Mouse (Mus musculus) gastrocnemius, postnatal 14 days (tissue): ENCODE data around the gene Psap. TPM values are rescaled to one million over a fixed set of nuclear protein-coding genes. Genes with fewer than 3 reads are reported as not detected.
A peak's percentile ranks its signal among the peaks of the same experiment; 100 is the strongest.

Experiments
- DNase-seq: peaks from one replicate; pipeline ENCODE4 v3.0.0; 2021; ENCODE audit warnings: mixed read lengths
- intact Hi-C: fragments of 180-260 bp; cut with DNase I; formaldehyde crosslinking; loops from one replicate; pipeline ENCODE4 v1.15.1; 2025; ENCODE audit warnings: low total_unique reads
- total RNA-seq, 2 experiments: library from RNA; stranded (reverse); gene quantifications; 2 replicates each; pipeline ENCODE4 v1.2.3; 2021

The Psap gene
- total RNA-seq, 2 experiments from 2014 or later = 419 to 467 TPM

GRCm38 (mm10) chr10:60260557-60261294 lies 16.7 kb upstream of the Psap start:
- DNase-seq = no peak
- intact Hi-C loops = no loop called here

GRCm38 (mm10) chr10:60261530-60261929 lies 15.9 kb upstream of the Psap start:
- no peak for DNase-seq
- intact Hi-C loops = no loop called here

DNA sequence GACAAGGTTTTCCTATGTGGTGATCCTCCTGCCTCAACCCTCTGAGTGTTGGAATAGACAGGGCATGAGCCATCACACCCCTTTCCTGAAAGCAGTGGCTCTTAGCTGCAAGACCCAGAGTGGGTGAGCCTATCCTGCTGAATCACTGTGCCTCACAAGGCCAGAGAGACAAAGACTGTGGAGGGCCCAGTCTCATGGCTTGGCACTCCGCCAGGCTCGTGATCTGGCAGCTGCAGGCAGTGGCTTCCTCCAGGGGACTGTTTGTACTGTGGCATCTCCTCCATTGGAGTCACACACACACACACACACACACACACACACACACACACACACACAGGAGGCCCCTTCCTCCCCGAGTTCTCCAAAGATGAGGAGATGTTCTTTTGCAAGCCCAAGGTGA lies 15.0 kb upstream of the Psap start:
- peak; percentile 86 for DNase-seq
- intact Hi-C loops = no loop called here

GRCm38 (mm10) chr10:60263351-60263750 lies 14.1 kb upstream of the Psap start:
- DNase-seq = no peak
- intact Hi-C loops = no loop called here

DNA sequence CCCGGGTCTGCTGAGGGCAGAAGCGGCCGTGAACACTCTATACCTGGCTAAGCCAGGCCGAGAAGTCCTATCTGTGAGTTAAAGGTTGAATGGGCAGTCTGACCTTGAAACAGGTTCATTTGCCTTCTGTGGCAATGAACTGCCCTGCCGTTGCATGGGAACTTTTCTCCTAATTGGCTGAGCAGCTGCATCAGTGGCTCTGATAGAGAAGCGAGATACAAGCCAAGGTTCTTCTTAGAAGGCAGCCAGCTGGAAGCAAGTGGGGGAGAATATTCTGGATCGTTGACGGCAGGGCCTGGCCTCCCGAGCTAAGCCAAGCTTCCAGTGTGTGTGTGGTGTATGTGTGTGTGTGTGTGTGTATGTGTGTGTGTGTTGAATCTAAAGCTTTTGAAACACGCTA lies 12.2 kb upstream of the Psap start:
- intact Hi-C loops = no loop called here
- peak; percentile 72 for DNase-seq

GRCm38 (mm10) chr10:60266842-60267401 lies 10.5 kb upstream of the Psap start:
- intact Hi-C loops = no loop called here
- DNase-seq = no peak

DNA sequence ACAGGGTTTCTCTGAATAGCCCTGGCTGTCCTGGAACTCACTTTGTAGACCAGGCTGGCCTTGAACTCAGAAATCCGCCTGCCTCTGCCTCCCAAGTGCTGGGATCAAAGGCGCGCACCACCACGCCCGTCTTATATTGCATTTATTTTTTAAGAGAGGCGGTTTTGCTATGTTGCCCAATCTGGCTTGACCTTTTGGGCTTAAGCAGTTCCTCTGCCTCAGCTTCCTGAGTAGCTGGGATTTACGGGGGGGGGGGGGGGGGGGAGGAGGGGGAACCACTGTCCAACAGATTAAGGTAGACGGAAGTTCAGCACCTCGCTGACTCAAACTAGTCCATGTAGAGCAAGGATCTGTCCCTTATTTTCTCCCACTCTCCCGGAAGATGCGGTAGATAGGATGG lies 8.7 kb upstream of the Psap start:
- intact Hi-C loops = no loop called here

GRCm38 (mm10) chr10:60269141-60270064 lies 8.0 kb upstream of the Psap start:
- intact Hi-C loops = no loop called here
- DNase-seq = no peak

More for the DNA sequence above, 8.7 kb upstream of the Psap start:
- DNase-seq = no peak

DNA sequence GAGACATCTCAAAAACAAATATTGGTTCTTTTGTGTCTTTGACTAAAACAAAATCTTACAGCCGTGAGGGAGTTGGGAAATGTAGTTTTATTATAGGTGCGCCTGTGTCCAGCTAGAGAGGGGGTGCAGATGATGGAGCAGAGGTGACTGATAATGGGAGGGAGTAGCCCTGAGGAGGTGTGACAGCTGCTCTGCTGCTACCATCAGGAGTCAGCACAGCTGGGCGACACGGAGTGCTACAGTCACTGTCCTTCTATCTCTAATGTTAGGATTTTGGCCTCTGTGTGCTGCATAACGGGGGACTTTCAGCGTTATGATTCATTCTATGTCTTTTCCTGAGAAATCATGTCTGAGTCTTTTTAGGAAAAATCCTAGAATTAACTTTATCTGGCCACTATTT lies 6.4 kb upstream of the Psap start:
- no peak for DNase-seq
- intact Hi-C loops = no loop called here

- intact Hi-C loops = no loop called here
- DNase-seq = no peak
Observed at GRCm38 (mm10) chr10:60272241-60272640, 5.2 kb upstream of the Psap start.

DNA sequence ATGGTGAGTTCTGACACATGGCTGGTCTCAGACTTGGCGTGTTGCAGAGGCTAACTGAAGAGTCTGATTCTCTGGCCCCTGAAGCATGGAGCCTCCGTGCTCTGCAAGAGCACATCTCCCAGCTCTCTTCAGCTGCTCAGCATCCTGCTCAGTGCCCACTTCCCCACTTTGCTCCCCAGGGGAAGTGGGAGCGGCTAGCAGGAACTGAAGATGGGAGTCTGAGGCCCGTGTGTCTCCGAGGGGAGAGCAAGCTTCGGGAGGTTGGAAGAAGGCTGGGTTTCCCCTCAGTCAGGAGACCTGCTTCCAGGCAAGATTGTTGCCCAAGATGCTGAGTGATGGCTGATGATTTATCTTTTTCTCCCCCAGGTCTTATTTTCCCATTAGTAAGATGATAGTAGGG lies 4.0 kb upstream of the Psap start:
- DNase-seq = no peak

DNA sequence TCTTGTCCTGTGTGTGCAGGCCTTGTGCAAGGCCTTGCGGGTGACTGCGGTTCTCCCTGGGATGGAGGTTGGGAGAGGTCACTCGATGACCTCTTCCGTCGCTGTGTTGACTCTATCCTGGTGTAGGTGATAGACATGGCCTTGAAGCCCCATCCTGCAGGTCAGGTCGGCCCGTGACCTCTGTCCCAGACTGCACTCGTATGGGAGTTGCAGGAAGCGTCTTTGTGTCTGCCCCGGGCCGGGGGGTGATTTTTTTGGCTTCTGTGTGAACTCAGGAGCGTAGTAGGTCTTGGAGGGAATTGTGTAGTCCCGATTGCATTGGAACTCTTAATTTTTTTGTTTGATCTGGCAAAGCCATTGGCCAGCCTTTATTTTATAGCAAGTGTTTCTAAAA lies 576 bp downstream of the Psap start:
- intact Hi-C loops = no loop called here
- DNase-seq = no peak

More for the DNA sequence above, 4.0 kb upstream of the Psap start:
- intact Hi-C loops = no loop called here

GRCm38 (mm10) chr10:60278786-60279185 lies 1.4 kb downstream of the Psap start:
- DNase-seq = no peak
- intact Hi-C loops = no loop called here

- intact Hi-C loops = no loop called here
- DNase-seq = no peak
Observed at GRCm38 (mm10) chr10:60279290-60279940, 2.0 kb downstream of the Psap start.

- DNase-seq = peak; percentile 63
- intact Hi-C loops = no loop called here
Observed at GRCm38 (mm10) chr10:60279941-60280301, 2.5 kb downstream of the Psap start.

GRCm38 (mm10) chr10:60280353-60280752 lies 2.9 kb downstream of the Psap start:
- intact Hi-C loops = no loop called here
- no peak for DNase-seq

- intact Hi-C loops = no loop called here
- no peak for DNase-seq
Observed at GRCm38 (mm10) chr10:60281571-60282050, 4.2 kb downstream of the Psap start.

- no peak for DNase-seq
- intact Hi-C loops = no loop called here
Observed at GRCm38 (mm10) chr10:60282116-60283014, 4.9 kb downstream of the Psap start.

DNA sequence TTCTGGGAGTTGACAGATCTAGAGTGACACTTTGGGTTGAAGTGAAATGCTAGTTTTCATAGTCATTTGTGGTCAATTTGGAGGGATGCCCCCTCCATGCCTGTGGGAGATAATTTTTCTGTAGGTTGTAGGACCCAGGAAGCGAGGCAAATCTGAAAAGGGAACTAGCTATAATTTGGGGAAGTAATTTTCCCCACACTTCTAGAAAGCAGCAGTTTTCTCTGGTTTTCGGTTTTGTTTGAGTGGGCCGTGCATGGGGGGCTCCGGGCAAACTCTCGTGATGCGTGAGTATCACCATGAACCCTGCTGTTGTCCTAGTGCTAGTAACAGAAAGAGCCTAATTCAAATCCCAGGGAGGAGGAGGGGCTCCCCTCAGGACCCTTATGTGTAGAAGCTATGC lies 6.8 kb downstream of the Psap start:
- intact Hi-C loops = no loop called here
- DNase-seq = no peak
